Mouse (Mus musculus) erythroblast, embryonic 14.5 days (primary cell): ENCODE measurements around the gene Neurog1.

Experiments used
- GATA1 ChIP-seq: IDR thresholded peaks from 2 replicates; pipeline ENCODE4 v1.6.1; 2012; ENCODE audit warnings: low read length, inconsistent platforms, mixed read lengths
- TAL1 ChIP-seq: IDR thresholded peaks from 3 replicates; pipeline ENCODE4 v1.6.1; 2012; ENCODE audit warnings: low read length, inconsistent platforms, mixed read lengths

DNA sequence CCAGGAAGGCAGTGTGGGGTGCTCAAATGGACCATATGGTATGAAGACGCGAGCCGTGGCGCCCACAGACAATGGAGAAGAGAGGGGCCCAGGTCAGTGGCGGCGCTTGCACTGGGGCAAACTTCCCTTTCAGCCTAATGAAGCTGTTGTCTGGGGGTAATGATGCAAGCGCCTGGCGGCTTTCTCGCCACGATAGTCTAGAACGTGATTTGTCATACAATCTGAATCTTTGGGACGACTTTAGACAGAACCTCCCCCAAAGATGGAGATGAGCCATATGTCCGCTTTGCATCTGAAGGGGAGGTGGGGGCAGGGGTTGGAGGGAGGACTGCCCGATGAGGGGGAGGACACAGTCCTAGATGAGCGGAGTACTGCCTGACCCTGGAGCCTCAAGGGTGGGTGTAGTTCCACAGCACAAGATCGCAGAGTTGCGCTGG lies 8.4 kb upstream of the Neurog1 start:
- no peak for TF ChIP-seq GATA1
- no peak for TF ChIP-seq TAL1
